Mouse (Mus musculus) fat pad, adult 2 months (tissue): Measurements from ENCODE around the gene Tfap2b.

ENCODE experiments used
- DNase-seq: peaks from one replicate; pipeline ENCODE4 v3.0.0-alpha.2; 2011; ENCODE audit warnings: low read depth, low spot score; ENCODE audit errors: extremely low read depth

The Tfap2b gene

DNA sequence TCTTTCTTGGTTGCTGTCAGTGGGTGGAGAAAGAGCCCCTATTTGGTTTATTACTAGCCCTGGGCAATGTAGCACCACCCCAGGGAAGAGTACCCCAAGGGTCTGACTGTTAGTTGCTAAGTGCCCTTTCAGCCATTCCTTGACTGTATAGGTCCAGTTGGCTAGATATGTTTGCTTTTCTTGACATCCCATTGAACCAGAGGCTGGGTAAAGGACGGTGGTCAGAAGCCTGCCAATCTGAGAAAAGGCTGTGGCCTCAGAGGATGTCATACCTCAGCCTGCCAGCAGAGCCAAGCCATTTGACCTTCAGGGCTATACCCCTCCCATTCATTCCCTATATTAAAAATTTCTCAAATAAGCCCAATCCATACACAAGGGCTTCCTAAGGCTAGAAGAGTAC is 24.0 kb downstream of the Tfap2b start:
- DNase-seq, result no peak

DNA sequence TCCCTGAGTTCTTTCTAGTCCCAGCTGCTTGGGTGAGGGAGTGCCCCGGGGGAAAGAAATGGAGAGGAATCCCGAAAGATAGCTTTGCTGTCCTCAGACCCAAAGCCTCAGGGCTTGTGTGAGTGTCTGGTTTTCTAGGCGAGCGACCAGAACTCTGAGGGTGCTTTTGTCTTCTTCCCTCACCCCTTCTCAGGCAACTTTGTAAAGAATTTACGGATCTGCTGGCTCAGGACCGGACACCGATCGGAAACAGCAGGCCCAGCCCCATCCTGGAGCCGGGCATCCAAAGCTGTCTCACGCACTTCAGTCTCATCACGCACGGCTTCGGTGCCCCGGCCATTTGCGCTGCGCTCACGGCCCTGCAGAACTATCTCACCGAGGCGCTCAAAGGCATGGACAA is 25.1 kb downstream of the Tfap2b start:
- no peak for DNase-seq

DNA sequence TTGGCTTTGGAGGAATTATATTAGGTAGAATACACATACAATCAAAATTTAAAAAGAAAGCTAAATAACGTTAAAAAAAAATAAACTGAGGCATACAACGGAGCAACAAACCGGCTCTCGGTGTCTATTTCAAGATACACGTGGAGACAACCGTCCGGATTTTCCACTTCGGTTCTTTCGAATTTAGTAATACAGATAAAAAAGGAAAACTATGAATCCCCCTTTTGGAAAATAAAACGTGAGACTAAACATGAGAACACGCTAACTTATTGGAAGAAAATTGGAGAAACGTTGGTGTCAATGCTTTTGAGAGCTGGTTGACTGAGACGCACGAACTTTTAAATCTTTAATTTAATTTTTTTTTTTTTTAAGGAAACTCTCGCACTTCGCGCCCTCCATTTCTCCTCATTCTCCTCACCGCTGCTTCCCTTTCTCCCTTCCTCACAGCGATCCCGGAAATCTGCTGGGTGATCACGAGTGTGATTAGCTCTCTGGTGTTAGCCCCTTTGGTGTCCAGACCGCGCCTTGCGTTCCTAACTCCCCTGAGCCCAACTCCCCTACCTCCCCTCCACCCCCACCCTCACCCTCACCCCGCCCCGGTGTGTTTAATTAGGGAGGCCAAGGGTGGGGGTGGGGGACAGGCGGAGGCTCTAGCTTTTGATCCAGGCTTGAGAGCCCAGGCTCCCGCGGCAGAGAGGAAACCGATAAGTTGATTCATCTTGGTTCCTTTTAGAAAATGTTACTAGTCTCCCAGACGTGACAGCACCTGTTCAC is 25.9 kb downstream of the Tfap2b start:
- DNase-seq, result no peak

DNA sequence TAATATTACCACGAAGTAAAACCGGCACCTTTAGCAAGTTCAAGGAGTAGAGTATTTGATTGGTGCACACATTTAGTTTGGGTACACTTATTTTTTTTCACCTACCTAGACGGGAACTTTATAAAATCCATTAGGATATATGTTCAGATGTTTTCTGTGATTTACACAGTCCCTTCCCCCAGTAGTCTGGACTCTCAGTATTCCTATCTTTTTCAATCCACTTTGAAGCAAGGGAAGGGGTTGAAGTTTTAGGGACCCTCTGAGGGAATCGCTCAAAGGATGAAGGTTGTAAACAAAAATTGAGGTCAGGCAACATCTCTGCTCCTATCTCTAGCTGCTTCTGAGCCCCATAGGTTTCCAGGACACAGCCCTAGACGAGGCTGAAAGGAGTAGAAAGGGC is 27.3 kb downstream of the Tfap2b start:
- DNase-seq, result no peak

DNA sequence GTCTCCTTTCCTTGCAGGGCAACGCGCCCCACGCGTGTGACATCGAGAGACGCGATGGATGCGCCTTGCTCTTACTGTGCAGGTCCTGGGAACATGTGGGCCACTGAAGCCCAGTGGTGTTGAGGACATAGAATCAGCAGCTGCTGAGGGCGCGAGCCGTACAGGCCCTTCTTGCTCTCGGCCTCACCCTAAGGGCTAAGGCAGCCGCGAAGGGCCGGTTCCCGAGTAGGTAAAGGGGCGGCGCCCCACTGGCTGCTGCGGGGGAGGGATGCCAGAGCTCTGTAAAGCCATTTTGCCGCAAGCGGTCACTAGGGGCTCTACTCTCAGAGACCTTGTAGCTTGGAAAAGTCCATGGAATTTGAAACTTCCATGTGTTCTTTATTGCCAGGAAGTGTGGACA is 27.9 kb downstream of the Tfap2b start:
- DNase-seq, result no peak

DNA sequence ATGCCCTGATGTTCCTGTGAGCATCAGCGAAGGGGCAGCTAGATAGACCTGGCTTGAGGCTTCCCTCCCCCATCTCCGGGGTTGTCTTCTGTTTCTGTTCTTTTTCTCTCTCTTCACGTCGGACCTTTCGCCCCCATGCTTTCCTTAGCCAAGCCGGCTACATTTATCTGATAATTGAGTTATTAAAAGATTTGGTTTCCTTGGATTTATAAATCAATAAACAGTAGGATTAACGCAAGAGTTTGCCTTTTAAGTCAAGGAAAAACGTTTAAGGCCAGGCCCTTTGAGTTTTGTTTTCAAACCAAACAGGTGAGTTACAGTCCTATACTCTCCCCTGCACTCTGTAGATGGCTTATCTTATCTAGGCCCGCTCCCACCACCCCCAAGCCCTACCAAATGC is 28.3 kb downstream of the Tfap2b start:
- DNase-seq, result no peak

DNA sequence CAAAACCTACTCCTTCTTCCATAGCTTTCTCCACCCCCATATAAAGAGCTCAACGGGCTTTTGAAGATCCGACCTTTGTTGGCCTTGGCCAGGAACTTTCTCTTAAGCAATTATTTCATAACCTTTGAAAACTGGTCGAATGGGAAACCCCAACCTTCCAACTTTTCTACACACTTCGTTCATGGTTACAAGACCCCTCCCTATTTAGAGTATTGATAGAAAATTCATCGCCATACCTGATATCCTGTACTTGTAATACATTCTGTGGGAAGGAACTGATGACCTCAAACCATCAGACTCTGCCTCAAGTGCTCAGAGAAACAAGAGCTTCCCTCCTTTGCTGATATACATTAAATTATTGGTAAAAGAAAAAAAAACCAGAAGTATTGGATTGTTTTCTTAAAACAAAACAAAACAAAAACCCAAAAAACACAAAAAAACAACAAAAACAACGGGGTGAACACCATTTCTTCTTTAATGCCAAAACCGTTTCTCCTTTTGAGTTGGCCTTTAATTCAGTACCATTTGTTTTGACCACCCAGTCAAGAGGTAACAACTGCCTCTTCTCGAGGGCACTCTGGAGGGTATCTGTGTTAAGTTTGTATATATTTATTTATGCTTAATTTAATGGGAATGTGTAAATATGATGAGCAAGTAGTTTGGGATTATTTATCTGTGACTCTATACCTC is 29.2 kb downstream of the Tfap2b start:
- DNase-seq, result no peak

DNA sequence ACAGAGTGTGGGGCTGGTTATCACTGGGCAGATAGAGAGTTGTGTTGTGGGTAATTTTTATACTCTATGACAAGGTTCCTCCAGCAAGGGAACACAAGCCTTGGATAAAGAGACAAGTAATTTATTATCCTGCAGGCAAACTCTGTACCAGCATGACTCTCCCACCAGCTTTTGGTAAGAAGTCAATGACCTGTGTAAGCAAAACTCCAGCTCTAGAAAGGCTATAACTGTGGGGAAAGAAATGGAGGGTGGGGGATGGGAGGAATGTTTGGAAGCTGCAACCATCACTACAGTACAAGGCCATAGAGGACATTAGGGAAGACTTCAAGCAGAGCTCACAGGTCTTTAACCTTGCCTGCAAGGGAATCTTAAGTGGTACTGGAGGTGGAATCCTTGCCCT is 31.3 kb downstream of the Tfap2b start:
- no peak for DNase-seq

DNA sequence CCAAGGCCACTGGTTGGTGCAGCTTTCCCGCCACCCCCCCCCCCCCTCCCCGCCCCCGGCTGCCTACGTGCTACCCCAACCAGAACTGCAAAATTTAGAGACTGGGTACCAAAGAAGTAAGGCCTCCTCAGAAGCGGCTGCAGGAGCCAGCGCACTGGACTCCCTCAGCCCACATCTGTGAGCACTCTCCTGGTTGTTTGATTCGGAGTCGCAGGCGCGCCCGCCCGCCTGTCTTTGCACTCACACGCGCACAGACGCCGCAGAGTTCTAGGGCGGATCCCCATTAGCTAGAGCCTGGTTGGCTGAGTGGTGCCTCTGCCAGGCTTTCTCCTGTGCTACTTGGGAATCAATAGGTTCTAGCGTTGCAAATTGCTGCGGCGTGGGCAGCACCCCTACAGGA is 32.6 kb downstream of the Tfap2b start:
- no peak for DNase-seq

DNA sequence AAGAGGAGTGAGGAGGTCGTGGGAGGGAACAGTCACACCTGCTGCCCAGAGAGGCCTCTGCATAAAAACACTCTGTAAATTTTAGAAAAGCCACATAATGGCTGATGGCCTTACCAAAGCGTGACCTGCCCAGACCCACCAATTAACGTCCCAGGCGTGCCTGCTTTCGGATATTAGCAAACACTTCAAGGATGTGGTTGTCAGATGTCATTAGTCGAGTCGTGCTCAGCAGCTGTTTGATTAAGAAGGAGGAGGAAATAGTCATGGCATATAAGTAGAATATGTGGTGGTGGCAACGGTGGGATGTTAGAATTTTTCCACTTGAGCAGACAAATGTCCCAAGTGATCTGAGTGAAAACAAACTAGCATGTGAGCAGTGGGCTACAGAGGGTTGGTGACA is 33.3 kb downstream of the Tfap2b start:
- no peak for DNase-seq

DNA sequence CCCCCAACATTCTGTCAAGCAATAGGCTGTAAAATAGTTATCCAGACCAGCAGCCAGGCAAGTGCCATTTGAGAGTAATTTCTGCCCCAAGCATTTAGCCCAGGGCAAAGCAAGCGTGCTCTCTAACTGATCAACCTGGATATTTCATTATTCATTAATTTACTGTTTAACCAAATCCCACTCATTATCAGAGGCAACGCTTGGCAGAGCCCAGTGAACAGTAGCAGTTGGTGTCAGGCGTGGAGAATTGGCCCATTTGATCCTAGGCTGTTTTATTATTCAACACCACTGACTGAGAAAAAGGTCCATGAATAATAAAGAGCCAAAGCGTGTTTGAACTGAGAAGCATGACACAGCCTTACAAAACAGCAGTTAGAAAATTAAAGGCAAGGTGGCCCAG is 36.3 kb downstream of the Tfap2b start:
- DNase-seq, result no peak

DNA sequence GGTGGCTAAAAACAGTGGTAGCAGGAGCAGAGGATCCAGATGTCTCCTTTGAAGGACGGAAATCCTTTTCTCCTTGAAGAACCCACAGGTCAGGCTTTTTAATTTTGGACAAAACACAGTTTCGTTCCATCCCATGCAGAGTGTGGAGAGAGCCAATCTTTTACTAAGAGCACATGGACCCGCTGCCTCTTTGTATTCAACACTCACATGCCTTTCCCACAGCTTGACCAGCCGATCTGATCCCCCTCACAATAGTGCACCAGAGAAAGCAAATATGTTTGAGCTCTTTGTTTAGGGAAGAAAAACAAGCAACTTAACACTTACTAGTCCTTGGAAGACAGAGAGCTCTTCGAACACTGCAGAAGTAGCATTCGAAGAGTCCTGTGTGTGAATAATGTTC is 42.6 kb downstream of the Tfap2b start:
- DNase-seq, result no peak

DNA sequence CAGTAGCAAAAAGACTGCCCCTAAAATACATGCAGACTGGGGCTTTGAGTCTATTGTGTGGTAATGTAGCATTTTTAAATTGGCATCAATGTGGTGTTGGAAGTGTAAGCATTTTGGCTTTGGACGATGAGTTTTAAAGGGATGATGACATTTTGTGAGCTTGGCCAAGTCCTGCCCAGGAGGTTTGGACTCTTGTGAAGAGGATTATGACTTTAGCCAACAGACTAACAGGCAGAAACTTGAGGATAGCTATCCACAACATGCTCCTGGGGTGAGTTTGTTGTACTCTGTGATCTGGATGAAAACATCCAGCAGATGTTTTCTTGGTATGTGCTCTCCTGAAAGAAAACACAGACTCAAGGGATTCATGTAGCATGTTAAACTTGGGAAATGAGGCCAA is 60.9 kb downstream of the Tfap2b start:
- peak; percentile 79 for DNase-seq
